Mouse (Mus musculus) kidney, postnatal 0 days (tissue): ENCODE results near the gene Xylt2. TPM values are rescaled to one million over a fixed set of nuclear protein-coding genes. Genes with fewer than 3 reads are reported as not detected.

Source experiments
- ATAC-seq: fragments of 200-750 bp; cut with Nextera tagmentation; replicated peaks from 2 replicates; pipeline ENCODE4 v1.8.0; 2017; ENCODE audit warnings: low read depth, moderate number of reproducible peaks, moderate TSS enrichment, moderate library complexity; ENCODE audit not compliant: low FRiP score
- DNase-seq: peaks from one replicate; pipeline ENCODE4 v3.0.0-alpha.2; 2016; ENCODE audit warnings: low spot score
- H3K27ac ChIP-seq: fragments of 300-500 bp; sonication (generic); 2 replicates; pipeline ENCODE4 v1.5.1; 2014; ENCODE audit warnings: mild to moderate bottlenecking
- H3K27me3 ChIP-seq: fragments of 300-500 bp; sonication (generic); 2 replicates; pipeline ENCODE4 v1.6.1; 2014; ENCODE audit warnings: low read length, mixed read lengths; ENCODE audit not compliant: insufficient read depth
- H3K36me3 ChIP-seq: fragments of 300-500 bp; sonication (generic); 2 replicates; pipeline ENCODE4 v1.6.1; 2014; ENCODE audit warnings: low read length, mixed read lengths; ENCODE audit not compliant: insufficient read depth
- H3K4me1 ChIP-seq: fragments of 300-500 bp; sonication (generic); replicated peaks from 2 replicates; pipeline ENCODE4 v1.6.1; 2014; ENCODE audit warnings: antibody characterized with exemption, low read length, mixed read lengths; ENCODE audit not compliant: insufficient read depth
- H3K4me2 ChIP-seq: fragments of 300-500 bp; sonication (generic); 2 replicates; pipeline ENCODE4 v1.6.1; 2014; ENCODE audit warnings: mild to moderate bottlenecking, low read length, moderate library complexity, mixed read lengths
- H3K4me3 ChIP-seq: fragments of 300-500 bp; sonication (generic); replicated peaks from 2 replicates; pipeline ENCODE4 v1.5.1; 2014; ENCODE audit warnings: low read depth, low read length
- H3K9ac ChIP-seq: fragments of 300-500 bp; sonication (generic); 2 replicates; pipeline ENCODE4 v1.6.1; 2014; ENCODE audit warnings: low read depth, low read length
- H3K9me3 ChIP-seq: fragments of 300-500 bp; sonication (generic); replicated peaks from 2 replicates; pipeline ENCODE4 v1.6.1; 2016; ENCODE audit warnings: low read length, inconsistent platforms, mixed read lengths
- CTCF ChIP-seq: IDR thresholded peaks from 2 replicates; pipeline ENCODE4 v1.5.1; 2016; ENCODE audit warnings: antibody characterized with exemption, low read depth, mild to moderate bottlenecking, moderate library complexity
- WGBS: fragments of 180-500 bp; shearing (Covaris S2); extraction: QIAGEN DNeasy Blood & Tissue Kit; methylation state at CpG from one replicate; pipeline ENCODE4 v1.1.7; 2014; 5-methylcytosine and 5-hydroxymethylcytosine counted together
- polyA plus RNA-seq: library from polyadenylated mRNA; unstranded; fragments of >200 nt; fragmentation: Nextera tagmentation; extraction: Ambion mirVana; gene quantifications from 2 replicates; pipeline ENCODE4 v1.2.1, GENCODE M21; 2015

The Xylt2 gene
- 18.4 and 21.4 TPM in 2 replicates for polyA plus RNA-seq

DNA sequence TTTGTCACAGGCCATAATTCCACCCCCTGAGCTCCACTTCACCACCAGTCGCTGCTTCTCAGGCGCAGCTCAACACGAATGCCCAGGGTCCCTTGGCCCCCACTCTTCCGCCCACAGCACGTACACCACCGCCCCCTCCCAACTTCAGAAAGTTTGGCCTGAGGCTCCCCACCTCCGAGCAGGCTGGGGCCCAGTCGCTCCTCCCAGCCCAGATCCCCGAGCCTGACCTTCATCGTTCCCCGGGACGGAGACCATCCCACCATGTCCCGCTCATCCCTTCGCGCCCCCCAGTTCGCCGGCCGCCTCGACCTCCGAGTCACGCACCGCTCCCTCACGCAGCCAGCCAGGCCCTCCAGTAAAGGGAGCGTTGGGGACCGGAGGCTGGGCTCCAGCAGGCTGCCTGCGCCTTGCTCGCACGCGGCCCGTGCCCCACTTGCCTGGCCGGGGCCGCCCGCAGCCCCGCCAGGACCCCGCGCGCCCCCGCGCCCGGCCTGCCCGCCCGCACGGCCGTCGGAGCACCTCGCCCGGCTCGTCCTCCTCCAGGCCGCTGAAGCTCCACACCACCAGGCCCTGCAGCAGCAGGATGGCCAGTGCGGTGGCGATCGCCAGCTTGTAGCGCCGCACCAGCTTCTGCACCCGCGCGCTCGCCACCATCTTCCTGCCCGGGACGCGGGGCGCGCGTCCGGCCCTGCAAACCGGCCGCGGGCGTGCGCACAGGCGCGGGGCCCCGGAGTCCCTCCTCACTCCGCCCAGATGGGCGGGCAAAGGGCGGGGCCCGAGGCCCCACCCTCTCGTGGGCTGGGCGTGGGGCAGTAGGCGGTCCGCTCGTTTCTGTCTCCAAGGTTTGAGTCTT lies at the start of gene Xylt2:
Gene Xylt2, minus strand, starts transcription at position 762 of the 853 bp plus-strand sequence.
- Histone ChIP-seq H3K4me2 (peak within 1 kb of the TSS; percentile 73), H3K27ac (peak within 1 kb of the TSS; percentile 82), H3K9me3 (no peaks in the 10 kb centered on the region), H3K27me3 (no peaks in the 10 kb centered on the region), H3K36me3 (no peaks in the 10 kb centered on the region), H3K4me1 (peaks cover 16% of the 10 kb centered on the region), H3K4me3 (peak within 1 kb of the TSS; percentile 87), H3K9ac (peak within 1 kb of the TSS; percentile 94)
- DNase-seq = peak; percentile 93
- TF ChIP-seq CTCF = no peak
- peak; percentile 92 for ATAC-seq
- under 1% methylated on average over 82 of the region's 82 CpGs for WGBS

DNA sequence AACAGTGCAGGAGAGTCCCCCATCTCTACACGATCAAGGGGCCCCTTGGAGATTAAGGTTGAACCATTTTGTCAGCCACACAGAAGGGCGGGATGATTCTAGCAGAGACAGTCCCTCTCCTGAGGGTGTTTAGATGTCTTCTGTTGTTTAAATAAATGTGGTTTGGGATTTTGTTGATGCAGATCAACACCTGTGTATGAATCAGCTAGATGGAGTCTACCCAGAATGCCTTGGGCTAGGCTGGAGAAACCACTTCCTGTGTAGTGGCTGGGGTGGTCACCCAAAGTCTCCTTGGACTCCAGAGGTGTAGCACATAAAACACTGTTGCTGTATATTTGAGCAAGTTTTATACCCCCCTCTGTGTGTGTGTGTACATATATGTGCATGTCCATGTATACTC lies 41.9 kb upstream of the Xylt2 start:
- Histone ChIP-seq H3K36me3 (no peaks in the 10 kb centered on the region), H3K27ac (no peak overlapping the region), H3K4me2 (no peak overlapping the region), H3K4me3 (no peak overlapping the region), H3K9ac (no peak overlapping the region), H3K27me3 (no peaks in the 10 kb centered on the region; the same call in 1 of the 2 replicates), H3K4me1 (0 out of 2 replicates have a peak, but pooled peaks cover 3% of the 10 kb centered on the region), H3K9me3 (no peaks in the 10 kb centered on the region)
- WGBS = 85% methylated on average over 2 of the region's 2 CpGs
- DNase-seq = no peak
- no peak for TF ChIP-seq CTCF
- ATAC-seq = no peak

GRCm38 (mm10) chr11:94718113-94718909 lies 41.0 kb upstream of the Xylt2 start:
- Histone ChIP-seq H3K9ac (no peak overlapping the region), H3K27me3 (no peaks in the 10 kb centered on the region; the same call in 1 of the 2 replicates), H3K4me1 (0 out of 2 replicates have a peak, but pooled peaks cover 3% of the 10 kb centered on the region), H3K36me3 (no peaks in the 10 kb centered on the region), H3K9me3 (no peaks in the 10 kb centered on the region), H3K4me3 (no peak overlapping the region), H3K27ac (no peak overlapping the region), H3K4me2 (no peak overlapping the region)
- TF ChIP-seq CTCF = no peak
- DNase-seq = no peak
- no peak for ATAC-seq
- WGBS = 87% methylated on average over 7 of the region's 7 CpGs

GRCm38 (mm10) chr11:94717239-94717638 lies 39.9 kb upstream of the Xylt2 start:
- H3K27ac ChIP-seq = peak overlapping the region; percentile 52; the same call in 1 of the 2 replicates
- ATAC-seq = no peak
- H3K27me3 ChIP-seq = no peaks in the 10 kb centered on the region; the same call in 1 of the 2 replicates
- H3K9me3 ChIP-seq = no peaks in the 10 kb centered on the region
- 0 out of 2 replicates have a peak overlapping the region, but pooled peaks have one; percentile 13 for H3K9ac ChIP-seq
- DNase-seq = peak; percentile 43
- WGBS = 31% methylated on average over 11 of the region's 11 CpGs
- TF ChIP-seq CTCF = no peak
- H3K36me3 ChIP-seq = no peaks in the 10 kb centered on the region
- H3K4me3 ChIP-seq = no peak overlapping the region
- peak overlapping the region; percentile 23 for H3K4me2 ChIP-seq
- 0 out of 2 replicates have a peak, but pooled peaks cover 3% of the 10 kb centered on the region for H3K4me1 ChIP-seq

DNA sequence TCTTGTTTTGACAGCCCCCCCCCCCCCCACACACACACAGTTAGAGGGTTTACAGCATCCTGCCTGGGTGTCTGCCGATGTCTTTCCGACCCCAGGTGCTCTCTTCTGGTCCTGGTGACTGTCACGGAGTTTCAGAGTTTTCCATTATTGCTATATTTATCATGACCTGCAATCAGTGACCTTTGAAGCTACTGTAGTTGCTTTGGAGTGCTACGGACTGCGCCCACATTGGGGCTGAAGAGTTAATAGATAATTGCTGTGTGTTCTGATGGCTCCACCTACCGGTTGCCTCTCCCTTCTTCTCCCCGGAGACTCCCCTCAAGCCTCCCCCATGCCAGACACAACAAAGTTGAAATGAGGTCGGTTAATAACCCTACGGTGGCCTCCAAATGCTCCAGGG lies 39.4 kb upstream of the Xylt2 start:
- Histone ChIP-seq H3K27me3 (no peaks in the 10 kb centered on the region; the same call in 1 of the 2 replicates), H3K4me3 (no peak overlapping the region), H3K36me3 (no peaks in the 10 kb centered on the region), H3K9me3 (no peaks in the 10 kb centered on the region), H3K9ac (no peak overlapping the region), H3K4me1 (0 out of 2 replicates have a peak, but pooled peaks cover 3% of the 10 kb centered on the region), H3K4me2 (peak overlapping the region; percentile 23), H3K27ac (no peak overlapping the region)
- WGBS = 7% methylated on average over 9 of the region's 9 CpGs
- peak; percentile 74 for TF ChIP-seq CTCF
- ATAC-seq (peak; percentile 24; the same call in 1 of the 2 replicates), DNase-seq (peak; percentile 91)

- no peak overlapping the region for H3K4me2 ChIP-seq
- no peak overlapping the region for H3K9ac ChIP-seq
- ATAC-seq = no peak
- TF ChIP-seq CTCF = no peak
- H3K4me3 ChIP-seq = no peak overlapping the region
- H3K9me3 ChIP-seq = no peaks in the 10 kb centered on the region
- no peaks in the 10 kb centered on the region; the same call in 1 of the 2 replicates for H3K27me3 ChIP-seq
- H3K4me1 ChIP-seq = 0 out of 2 replicates have a peak, but pooled peaks cover 3% of the 10 kb centered on the region
- WGBS = 80% methylated on average over 5 of the region's 5 CpGs
- no peaks in the 10 kb centered on the region for H3K36me3 ChIP-seq
- DNase-seq = no peak
- no peak overlapping the region for H3K27ac ChIP-seq
Measured at GRCm38 (mm10) chr11:94715622-94716021, 38.3 kb upstream of the Xylt2 start.
